Comparison of ENCODE assay signal across 8 mouse cellular contexts in genomic region chr4:95053791-95054117, GRCm38 (mm10). TPM values are rescaled to one million over a fixed set of nuclear protein-coding genes. Genes with fewer than 3 reads are reported as not detected.
DNase-seq lines count a peak whose midpoint lies in the region; ATAC-seq and TF ChIP-seq lines count a peak whose summit lies in the region.

No protein-coding gene starts in this region.

- H3K9me3 ChIP-seq in G1E (replicated peaks) = peaks cover 19% of the 10 kb centered on the region
- no peaks in the 10 kb centered on the region for H3K9me3 ChIP-seq in hindbrain, embryonic 12.5 days (replicated peaks)
- H3K9me3 ChIP-seq in lung, postnatal 0 days (ENCODE audit: low read length) = no peaks in the 10 kb centered on the region

- peaks cover 22% of the 10 kb centered on the region for H3K27me3 ChIP-seq in G1E (ENCODE audit: insufficient read depth, low read length)
- H3K27me3 ChIP-seq in hindbrain, embryonic 12.5 days = no peaks in the 10 kb centered on the region
- H3K27me3 ChIP-seq in lung, postnatal 0 days (replicated peaks; ENCODE audit: insufficient read depth, low read length) = no peaks in the 10 kb centered on the region

- no peak for TF ChIP-seq CTCF in G1E (IDR thresholded peaks at IDR 0.05; ENCODE audit: low read depth, low read length)
- TF ChIP-seq CTCF in lung, postnatal 0 days (IDR thresholded peaks at IDR 0.05) = no peak

- WGBS in hindbrain, embryonic 12.5 days = 3% methylated on average over 6 of the region's 6 CpGs
- 0% methylated on average over 6 of the region's 6 CpGs for WGBS in lung, postnatal 0 days

- H3K4me2 ChIP-seq in hindbrain, embryonic 12.5 days (replicated peaks) = peak overlapping the region; percentile 96
- peak overlapping the region; percentile 83 for H3K4me2 ChIP-seq in lung, postnatal 0 days (replicated peaks; ENCODE audit: low read depth, low read length)

- H3K9ac ChIP-seq in hindbrain, embryonic 12.5 days = 0 out of 2 replicates have a peak overlapping the region, but pooled peaks have one; percentile 67
- H3K9ac ChIP-seq in lung, postnatal 0 days (replicated peaks; ENCODE audit: low read depth) = peak overlapping the region; percentile 59

- H3K36me3 ChIP-seq in G1E (replicated peaks) = no peaks in the 10 kb centered on the region
- no peaks in the 10 kb centered on the region for H3K36me3 ChIP-seq in hindbrain, embryonic 12.5 days
- H3K36me3 ChIP-seq in lung, postnatal 0 days (ENCODE audit: insufficient read depth, low read length) = peaks cover 4% of the 10 kb centered on the region; the same call in 1 of the 2 replicates

- TF ChIP-seq EP300 in lung, postnatal 0 days (IDR thresholded peaks at IDR 0.05) = no peak; the same call in 1 of the 2 replicates

- peaks cover 47% of the 10 kb centered on the region for H3K4me1 ChIP-seq in G1E (ENCODE audit: insufficient read depth, low read depth, low read length)
- H3K4me1 ChIP-seq in hindbrain, embryonic 12.5 days = peaks cover 15% of the 10 kb centered on the region
- H3K4me1 ChIP-seq in lung, postnatal 0 days (ENCODE audit: insufficient read depth, low read depth, low read length) = 0 out of 2 replicates have a peak, but pooled peaks cover 8% of the 10 kb centered on the region

- H3K27ac ChIP-seq in hindbrain, embryonic 12.5 days = peak overlapping the region; percentile 97
- peak overlapping the region; percentile 100 for H3K27ac ChIP-seq in lung, postnatal 0 days (ENCODE audit: low read length)

- H3K4me3 ChIP-seq in G1E (ENCODE audit: low read depth, low read length) = peak overlapping the region; percentile 77; the same call in 1 of the 2 replicates
- peak overlapping the region; percentile 72 for H3K4me3 ChIP-seq in hindbrain, embryonic 12.5 days
- H3K4me3 ChIP-seq in lung, postnatal 0 days (ENCODE audit: low read depth, low read length) = peak overlapping the region; percentile 94

- peak; percentile 23 for DNase-seq in G1E (ENCODE audit: low spot score)
- peak; percentile 80 for DNase-seq in cerebellum, adult 11-12 months
- peak; percentile 57 to 61 for DNase-seq in frontal cortex, postnatal 10 days (ENCODE audit: low spot score in 2 of 2)
- DNase-seq in layer of hippocampus, postnatal 14 days (ENCODE audit: low spot score in 2 of 2) = peak; percentile 47 to 68
- DNase-seq in lung, postnatal 0 days (ENCODE audit: low spot score) = peak; percentile 83
- DNase-seq in right cerebral cortex, postnatal 14 days = peak; percentile 62

- ATAC-seq in G1E (ENCODE audit: extremely low read depth, insufficient number of reproducible peaks, low FRiP score, poor library complexity, severe bottlenecking) = no peak
- ATAC-seq in hindbrain, embryonic 12.5 days (ENCODE audit: low FRiP score) = no peak
- ATAC-seq in lung, postnatal 0 days = no peak
- ATAC-seq in granulocyte monocyte progenitor cell, adult 5-6 weeks (replicated peaks; ENCODE audit: poor library complexity, severe bottlenecking) = no peak

RNA-seq across cellular contexts. Expression of gene Jun, which starts 1.7 kb away (rescaled TPM):
- 1.1 and 1.7 TPM in 2 replicates for total RNA-seq in G1E (2014; fragmentation: Nextera tagmentation)
- 2.3 and 2.9 TPM in 2 replicates for total RNA-seq in G1E (2017)
- polyA plus RNA-seq in G1E (2012) = 2.2 and 2.3 TPM in 2 replicates
- 70.7 and 86.0 TPM in 2 replicates for polyA plus RNA-seq in hindbrain, embryonic 12.5 days (2016; fragmentation: Nextera tagmentation; extraction: Ambion mirVana)
- 10 to 100 TPM; 70.6 to 72.1 TPM for total RNA-seq in layer of hippocampus, postnatal 14 days (2021)
- 145 and 158 TPM in 2 replicates for polyA plus RNA-seq in lung, postnatal 0 days (2015; fragmentation: Nextera tagmentation; extraction: Ambion mirVana)
- 16.9 and 26.1 TPM in 2 replicates for total RNA-seq in granulocyte monocyte progenitor cell, adult 5-6 weeks (2014; fragmentation: Nextera tagmentation)
- 173 and 195 TPM in 2 replicates for total RNA-seq in granulocyte monocyte progenitor cell, adult 5-6 weeks (2017)

Comparison
In these comparisons a context has a peak if more than half of its experiments do, and no peak if none do; other contexts are left out.
1. DNase-seq: peak in every context shown above with its lines; median percentile 83 in lung, postnatal 0 days; 80 in cerebellum, adult 11-12 months; 62 in right cerebral cortex, postnatal 14 days; 59 in frontal cortex, postnatal 10 days; 58 in layer of hippocampus, postnatal 14 days; 23 in G1E.
2. RNA of gene Jun, which starts 1.7 kb away (total RNA-seq): 16.9 to 195 TPM in granulocyte monocyte progenitor cell, adult 5-6 weeks and 70.6 to 72.1 TPM in layer of hippocampus, postnatal 14 days; 1.1 to 2.9 TPM in G1E; every median in the first group is over 4 times any median in the second.
3. Peak in every context shown above with its lines, with median percentiles within 50 percentile points of each other: H3K4me3 ChIP-seq.